Mouse (Mus musculus) bone marrow, adult 2 months (tissue): Measurements from ENCODE around the gene Nufip2.

Experiments
- CTCF ChIP-seq: fragments of 200-500 bp; IDR thresholded peaks from 2 replicates; pipeline ENCODE4 v1.5.1; 2011; ENCODE audit warnings: low read length, control low read depth; ENCODE audit not compliant: control insufficient read depth, insufficient read depth
- POLR2A ChIP-seq: fragments of 200-500 bp; IDR thresholded peaks from 2 replicates; pipeline ENCODE4 v1.6.1; 2011; ENCODE audit warnings: low read depth, mild to moderate bottlenecking, control low read depth, low read length, borderline replicate concordance; ENCODE audit not compliant: control insufficient read depth

DNA sequence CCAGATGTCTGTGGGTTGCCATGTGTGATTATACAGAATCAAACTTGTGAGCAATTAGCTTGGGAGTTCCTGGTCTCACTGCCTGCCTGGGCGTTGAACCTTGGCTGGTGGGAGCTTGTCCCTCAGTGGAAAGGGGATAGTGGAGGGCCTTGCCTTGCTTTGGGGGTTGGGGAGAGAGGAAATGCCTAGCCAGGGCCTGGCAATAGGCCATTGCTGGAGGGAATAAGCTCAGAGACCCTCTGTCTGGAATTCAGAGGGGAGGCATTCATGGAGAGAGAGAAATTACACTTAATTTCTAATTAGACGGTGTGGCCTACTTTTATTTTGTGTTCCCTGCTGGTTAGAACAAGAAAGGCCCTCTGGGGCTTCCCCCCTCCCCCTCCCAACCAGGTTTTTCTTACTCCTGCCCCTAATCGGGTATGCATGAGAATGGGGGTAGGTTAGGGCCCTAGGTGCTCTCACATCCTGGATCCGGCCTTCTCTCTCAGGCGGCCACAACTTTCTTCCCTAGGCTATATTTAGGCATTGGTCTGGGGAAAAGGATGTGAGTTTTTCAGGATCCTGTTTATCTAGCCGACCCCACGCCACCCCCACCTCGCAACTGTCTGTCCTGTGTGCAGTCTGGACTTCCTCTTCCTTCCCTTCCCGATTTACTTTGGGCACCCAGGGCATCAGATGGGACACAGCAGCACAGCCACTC, 89.9 kb downstream of the Nufip2 start:
- TF ChIP-seq CTCF (no peak), POLR2A (no peak)
